27 mouse cellular contexts compared by ENCODE assay signal in genomic region chr1:133940481-133941092, GRCm38 (mm10). TPM values are rescaled to one million over a fixed set of nuclear protein-coding genes. Genes with fewer than 3 reads are reported as not detected.
A peak's percentile ranks its signal among the peaks of the same experiment; 100 is the strongest.
DNase-seq lines count a peak whose midpoint lies in the region; ATAC-seq lines count a peak whose summit lies in the region.
"Had no signal": no experiment of that assay in that cellular context is flagged by ENCODE, and none has a peak within 500 bp of the region (broad histone marks: within the 10 kb centered on the region; RNA-seq: fewer than 3 reads in every experiment).

No protein-coding gene starts in this region.

- WGBS in lung, embryonic 16.5 days, result 78% methylated on average over 3 of the region's 3 CpGs

- peak overlapping the region; percentile 43 for H3K27ac ChIP-seq in lung, embryonic 16.5 days (ENCODE audit: low read length)
- H3K27ac ChIP-seq in brown adipose tissue, adult 24 weeks (replicated peaks; ENCODE audit: low read depth, low read length), result peak overlapping the region; percentile 94
- H3K27ac ChIP-seq: forebrain, embryonic 13.5 days; heart, embryonic 15.5 days; hindbrain, embryonic 13.5 days; hindbrain, postnatal 0 days had no signal

- 0 out of 2 replicates have a peak, but pooled peaks have one; percentile 18 for ATAC-seq in lung, embryonic 16.5 days (ENCODE audit: low read depth)
- ATAC-seq: forebrain, embryonic 13.5 days; forebrain, postnatal 0 days; hindbrain, postnatal 0 days had no signal

- H3K9me3 ChIP-seq in lung, embryonic 16.5 days (ENCODE audit: control insufficient read depth, low read length), result no peaks in the 10 kb centered on the region
- H3K9me3 ChIP-seq: forebrain, embryonic 13.5 days; heart, embryonic 15.5 days; hindbrain, embryonic 13.5 days had no signal

- no peaks in the 10 kb centered on the region for H3K36me3 ChIP-seq in lung, embryonic 16.5 days (ENCODE audit: control insufficient read depth, insufficient read depth, low read length)
- H3K36me3 ChIP-seq: embryonic facial prominence, embryonic 12.5 days; heart, embryonic 15.5 days; hindbrain, embryonic 13.5 days had no signal

- no peak overlapping the region for H3K9ac ChIP-seq in lung, embryonic 16.5 days (ENCODE audit: low read length)
- H3K9ac ChIP-seq: embryonic facial prominence, embryonic 12.5 days; forebrain, embryonic 13.5 days; forebrain, postnatal 0 days; heart, embryonic 15.5 days; hindbrain, embryonic 13.5 days had no signal

- no peaks in the 10 kb centered on the region for H3K27me3 ChIP-seq in lung, embryonic 16.5 days (ENCODE audit: control insufficient read depth, insufficient read depth, low read depth, low read length)
- H3K27me3 ChIP-seq: embryonic facial prominence, embryonic 12.5 days; forebrain, embryonic 13.5 days; heart, embryonic 15.5 days; hindbrain, embryonic 13.5 days had no signal

- DNase-seq in heart, adult 11 months, result peak; percentile 82
- no peak for DNase-seq in heart, adult 9 months (ENCODE audit: low spot score in 2 of 2)
- DNase-seq in lung, postnatal 14 days, result no peak
- DNase-seq in NIH3T3 (ENCODE audit: low read depth), result peak; percentile 59
- DNase-seq in right cerebral cortex, postnatal 10 days (ENCODE audit: low spot score in 2 of 2), result no peak
- no peak for DNase-seq in left cerebral cortex, postnatal 14 days (ENCODE audit: low spot score in 2 of 2)
- DNase-seq: adrenal gland, adult 8-10 months; adrenal gland, postnatal 36 days; cerebellum, adult 11 months; cerebellum, adult 8-10 months; cerebellum, postnatal 14 days; embryo, embryonic 11 days; forebrain, postnatal 0 days; gastrocnemius, postnatal 36 days; heart, adult 18-20 months; heart, postnatal 14 days had no signal

- H3K4me1 ChIP-seq in lung, embryonic 16.5 days (replicated peaks; ENCODE audit: control insufficient read depth, insufficient read depth, low read length), result peaks cover 16% of the 10 kb centered on the region
- peaks cover 11% of the 10 kb centered on the region for H3K4me1 ChIP-seq in brown adipose tissue, adult 24 weeks (ENCODE audit: control insufficient read depth, insufficient read depth, insufficient read length, low read length)
- H3K4me1 ChIP-seq: forebrain, embryonic 13.5 days; heart, embryonic 15.5 days; hindbrain, embryonic 13.5 days had no signal

- no peak overlapping the region for H3K4me2 ChIP-seq in lung, embryonic 16.5 days (ENCODE audit: low read depth, low read length)
- H3K4me2 ChIP-seq: embryonic facial prominence, embryonic 12.5 days; forebrain, embryonic 13.5 days; heart, embryonic 11.5 days; heart, embryonic 15.5 days; hindbrain, embryonic 13.5 days had no signal

- intact Hi-C loops in left cerebral cortex, postnatal 14 days (cut with DNase I), result no loop called here

- no peak overlapping the region for H3K4me3 ChIP-seq in lung, embryonic 16.5 days (ENCODE audit: low read length)
- no peak overlapping the region for H3K4me3 ChIP-seq in brown adipose tissue, adult 24 weeks (ENCODE audit: insufficient read depth, low read depth, low read length)
- H3K4me3 ChIP-seq: embryonic facial prominence, embryonic 12.5 days; forebrain, embryonic 13.5 days; heart, embryonic 15.5 days; hindbrain, embryonic 13.5 days had no signal

RNA-seq across cellular contexts. Expression of gene Prelp, which starts 19.4 kb away (rescaled TPM):
- polyA plus RNA-seq in lung, embryonic 16.5 days (2015; fragmentation: Nextera tagmentation; extraction: Ambion mirVana), result 22.4 and 28.6 TPM in 2 replicates
- polyA plus RNA-seq in brown adipose tissue, adult 24 weeks (2012; ENCODE audit: insufficient read depth, insufficient read length, missing spikeins), result 237 and 366 TPM in 2 replicates
- total RNA-seq in left cerebral cortex, postnatal 14 days (2021), result 1 to 10 TPM; 4.2 to 5.7 TPM
- total RNA-seq: CH12.LX; common myeloid progenitor, adult 5-6 weeks; hematopoietic stem cell, adult 5-6 weeks had no signal

RNA-seq across cellular contexts. Expression of gene Optc, which starts 32.8 kb away (rescaled TPM):
- 0.29 and 0.54 TPM in 2 replicates for polyA plus RNA-seq in lung, embryonic 16.5 days (2015; fragmentation: Nextera tagmentation; extraction: Ambion mirVana)
- not detected in 2 replicates for polyA plus RNA-seq in brown adipose tissue, adult 24 weeks (2012; ENCODE audit: insufficient read depth, insufficient read length, missing spikeins)
- total RNA-seq in left cerebral cortex, postnatal 14 days (2021), result 1 to 10 TPM; 1.9 to 2.2 TPM
- total RNA-seq: CH12.LX; common myeloid progenitor, adult 5-6 weeks; gastrocnemius, postnatal 36 days; hematopoietic stem cell, adult 5-6 weeks had no signal

Comparison
In these comparisons a context has a peak if more than half of its experiments do, and no peak if none do; other contexts are left out.
1. DNase-seq: peak in heart, adult 11 months (single experiment) and NIH3T3 (single experiment); none in heart, adult 9 months (0 of 2), lung, postnatal 14 days (single experiment), right cerebral cortex, postnatal 10 days (0 of 2) and left cerebral cortex, postnatal 14 days (0 of 2).